Comparison of ENCODE assay signal across 10 mouse cellular contexts in genomic region chr5:143370416-143371145, GRCm38 (mm10). TPM values are rescaled to one million over a fixed set of nuclear protein-coding genes. Genes with fewer than 3 reads are reported as not detected.
DNase-seq lines count a peak whose midpoint lies in the region; ATAC-seq and TF ChIP-seq lines count a peak whose summit lies in the region.
"Had no signal": no experiment of that assay in that cellular context is flagged by ENCODE, and none has a peak within 500 bp of the region (broad histone marks: within the 10 kb centered on the region; RNA-seq: fewer than 3 reads in every experiment).

No protein-coding gene starts in this region.

- no peak for TF ChIP-seq CTCF in cerebellum, adult 2 months (IDR thresholded peaks at IDR 0.05; ENCODE audit: borderline replicate concordance, insufficient read depth, low read depth, low read length)
- no peak for TF ChIP-seq CTCF in lung, postnatal 0 days (IDR thresholded peaks at IDR 0.05)

- H3K4me3 ChIP-seq in cerebellum, adult 2 months (replicated peaks; ENCODE audit: insufficient read depth, low read depth, low read length), result peak overlapping the region; percentile 46
- H3K4me3 ChIP-seq in lung, embryonic 15.5 days, result no peak overlapping the region
- H3K4me3 ChIP-seq in lung, postnatal 0 days (ENCODE audit: low read depth, low read length), result no peak overlapping the region
- peak overlapping the region; percentile 41 for H3K4me3 ChIP-seq in hindbrain, embryonic 16.5 days (ENCODE audit: low read length)
- peak overlapping the region; percentile 13; the same call in 1 of the 2 replicates for H3K4me3 ChIP-seq in neural tube, embryonic 12.5 days

- TF ChIP-seq EP300 in lung, postnatal 0 days (IDR thresholded peaks at IDR 0.05), result no peak

- no peak for TF ChIP-seq POLR2A in cerebellum, adult 2 months (IDR thresholded peaks at IDR 0.05; ENCODE audit: borderline replicate concordance, insufficient read depth, low read length)

- H3K27ac ChIP-seq in cerebellum, adult 2 months (ENCODE audit: insufficient read depth, low read length), result no peak overlapping the region
- H3K27ac ChIP-seq in lung, embryonic 15.5 days, result no peak overlapping the region
- H3K27ac ChIP-seq in lung, postnatal 0 days (ENCODE audit: low read length), result no peak overlapping the region
- 0 out of 2 replicates have a peak overlapping the region, but pooled peaks have one; percentile 13 for H3K27ac ChIP-seq in hindbrain, embryonic 16.5 days (ENCODE audit: low read depth, low read length)
- H3K27ac ChIP-seq in neural tube, embryonic 12.5 days, result no peak overlapping the region

- no peak overlapping the region for H3K9ac ChIP-seq in lung, embryonic 15.5 days
- H3K9ac ChIP-seq in lung, postnatal 0 days (replicated peaks; ENCODE audit: low read depth), result no peak overlapping the region
- no peak overlapping the region; the same call in 1 of the 2 replicates for H3K9ac ChIP-seq in hindbrain, embryonic 16.5 days (ENCODE audit: low read depth, low read length)
- no peak overlapping the region for H3K9ac ChIP-seq in neural tube, embryonic 12.5 days

- H3K27me3 ChIP-seq in cerebellum, adult 2 months (ENCODE audit: control insufficient read depth, insufficient read depth, low read length), result no peaks in the 10 kb centered on the region
- H3K27me3 ChIP-seq in lung, embryonic 15.5 days, result peaks cover 90% of the 10 kb centered on the region
- peaks cover 32% of the 10 kb centered on the region for H3K27me3 ChIP-seq in lung, postnatal 0 days (replicated peaks; ENCODE audit: insufficient read depth, low read length)
- peaks cover 65% of the 10 kb centered on the region for H3K27me3 ChIP-seq in hindbrain, embryonic 16.5 days (replicated peaks; ENCODE audit: control insufficient read depth, insufficient read depth, low read length)
- peaks cover 90% of the 10 kb centered on the region for H3K27me3 ChIP-seq in neural tube, embryonic 12.5 days (replicated peaks)

- DNase-seq in cerebellum, adult 2 months, result peak; percentile 39 to 47
- no peak for DNase-seq in cerebellum, adult 18-20 months
- DNase-seq in lung, postnatal 0 days (ENCODE audit: low spot score), result no peak
- DNase-seq in frontal cortex, postnatal 14 days (ENCODE audit: low spot score in 2 of 2), result no peak
- no peak for DNase-seq in T-cell, adult 2 months (ENCODE audit: low spot score)
- DNase-seq: gastrocnemius, postnatal 10 days had no signal

- no peak for ATAC-seq in lung, embryonic 15.5 days (ENCODE audit: borderline replicate concordance, extremely low read depth, low FRiP score, low TSS enrichment)
- ATAC-seq in lung, postnatal 0 days, result no peak
- no peak for ATAC-seq in hindbrain, embryonic 16.5 days
- no peak for ATAC-seq in neural tube, embryonic 12.5 days (ENCODE audit: low FRiP score, low read depth)
- ATAC-seq: Patski had no signal

- no peaks in the 10 kb centered on the region for H3K36me3 ChIP-seq in lung, embryonic 15.5 days
- H3K36me3 ChIP-seq in lung, postnatal 0 days (ENCODE audit: insufficient read depth, low read length), result no peaks in the 10 kb centered on the region
- H3K36me3 ChIP-seq in hindbrain, embryonic 16.5 days (ENCODE audit: control insufficient read depth, insufficient read depth, low read length), result no peaks in the 10 kb centered on the region
- H3K36me3 ChIP-seq in neural tube, embryonic 12.5 days, result no peaks in the 10 kb centered on the region

- 3% methylated on average over 17 of the region's 17 CpGs for WGBS in cerebellum, adult 2 months
- WGBS in lung, embryonic 15.5 days, result 25% methylated on average over 17 of the region's 17 CpGs
- WGBS in lung, postnatal 0 days, result 27% methylated on average over 17 of the region's 17 CpGs
- 19% methylated on average over 17 of the region's 17 CpGs for WGBS in hindbrain, embryonic 16.5 days
- WGBS in neural tube, embryonic 12.5 days, result 26% methylated on average over 17 of the region's 17 CpGs

- peaks cover 31% of the 10 kb centered on the region for H3K4me1 ChIP-seq in cerebellum, adult 2 months (ENCODE audit: control insufficient read depth, insufficient read depth, low read length)
- H3K4me1 ChIP-seq in lung, embryonic 15.5 days, result peaks cover 14% of the 10 kb centered on the region
- H3K4me1 ChIP-seq in lung, postnatal 0 days (ENCODE audit: insufficient read depth, low read depth, low read length), result no peaks in the 10 kb centered on the region
- H3K4me1 ChIP-seq in hindbrain, embryonic 16.5 days (ENCODE audit: control insufficient read depth, insufficient read depth, low read depth, low read length), result peaks cover 17% of the 10 kb centered on the region
- H3K4me1 ChIP-seq in neural tube, embryonic 12.5 days, result peaks cover 9% of the 10 kb centered on the region

- H3K9me3 ChIP-seq in lung, embryonic 15.5 days, result no peaks in the 10 kb centered on the region
- no peaks in the 10 kb centered on the region for H3K9me3 ChIP-seq in lung, postnatal 0 days (ENCODE audit: low read length)
- no peaks in the 10 kb centered on the region for H3K9me3 ChIP-seq in hindbrain, embryonic 16.5 days (ENCODE audit: control insufficient read depth, low read length)
- H3K9me3 ChIP-seq in neural tube, embryonic 12.5 days, result no peaks in the 10 kb centered on the region

- H3K4me2 ChIP-seq in lung, embryonic 15.5 days, result peak overlapping the region; percentile 44; the same call in 1 of the 2 replicates
- no peak overlapping the region for H3K4me2 ChIP-seq in lung, postnatal 0 days (replicated peaks; ENCODE audit: low read depth, low read length)
- peak overlapping the region; percentile 70 for H3K4me2 ChIP-seq in hindbrain, embryonic 16.5 days (ENCODE audit: low read length)
- peak overlapping the region; percentile 55 for H3K4me2 ChIP-seq in neural tube, embryonic 12.5 days (replicated peaks)

RNA-seq across cellular contexts. Expression of gene Grid2ip, which starts 13.4 kb away (rescaled TPM):
- polyA plus RNA-seq in cerebellum, adult 2 months (2012; rRNA removed), result 38.5 and 52.1 TPM in 2 replicates
- polyA plus RNA-seq in lung, embryonic 15.5 days (2015; fragmentation: Nextera tagmentation; extraction: Ambion mirVana), result 0.04 and 0.07 TPM in 2 replicates
- polyA plus RNA-seq in lung, postnatal 0 days (2015; fragmentation: Nextera tagmentation; extraction: Ambion mirVana), result not detected in 2 replicates
- polyA plus RNA-seq in hindbrain, embryonic 16.5 days (2015; fragmentation: Nextera tagmentation; extraction: Ambion mirVana), result 0.42 and 0.51 TPM in 2 replicates
- 0.19 and 0.37 TPM in 2 replicates for polyA plus RNA-seq in neural tube, embryonic 12.5 days (2016; fragmentation: Nextera tagmentation; extraction: Ambion mirVana)

RNA-seq across cellular contexts. Expression of gene Kdelr2, which starts 33.1 kb away (rescaled TPM):
- polyA plus RNA-seq in cerebellum, adult 2 months (2012; rRNA removed), result 32.1 and 32.6 TPM in 2 replicates
- 329 and 337 TPM in 2 replicates for polyA plus RNA-seq in lung, embryonic 15.5 days (2015; fragmentation: Nextera tagmentation; extraction: Ambion mirVana)
- 233 and 242 TPM in 2 replicates for polyA plus RNA-seq in lung, postnatal 0 days (2015; fragmentation: Nextera tagmentation; extraction: Ambion mirVana)
- polyA plus RNA-seq in hindbrain, embryonic 16.5 days (2015; fragmentation: Nextera tagmentation; extraction: Ambion mirVana), result 123 and 138 TPM in 2 replicates
- polyA plus RNA-seq in neural tube, embryonic 12.5 days (2016; fragmentation: Nextera tagmentation; extraction: Ambion mirVana), result 164 and 183 TPM in 2 replicates

RNA-seq across cellular contexts. Expression of gene Zdhhc4, which starts 41.5 kb away (rescaled TPM):
- 68.3 and 69.7 TPM in 2 replicates for polyA plus RNA-seq in cerebellum, adult 2 months (2012; rRNA removed)
- polyA plus RNA-seq in lung, embryonic 15.5 days (2015; fragmentation: Nextera tagmentation; extraction: Ambion mirVana), result 71.9 and 73.0 TPM in 2 replicates
- 72.1 and 87.5 TPM in 2 replicates for polyA plus RNA-seq in lung, postnatal 0 days (2015; fragmentation: Nextera tagmentation; extraction: Ambion mirVana)
- 75.9 and 77.0 TPM in 2 replicates for polyA plus RNA-seq in hindbrain, embryonic 16.5 days (2015; fragmentation: Nextera tagmentation; extraction: Ambion mirVana)
- 71.5 and 82.7 TPM in 2 replicates for polyA plus RNA-seq in neural tube, embryonic 12.5 days (2016; fragmentation: Nextera tagmentation; extraction: Ambion mirVana)

RNA-seq across cellular contexts. Expression of gene E130309D02Rik, which starts 55.4 kb away (rescaled TPM):
- polyA plus RNA-seq in cerebellum, adult 2 months (2012; rRNA removed), result 17.0 and 17.8 TPM in 2 replicates
- 38.4 and 40.5 TPM in 2 replicates for polyA plus RNA-seq in lung, embryonic 15.5 days (2015; fragmentation: Nextera tagmentation; extraction: Ambion mirVana)
- 18.2 and 19.5 TPM in 2 replicates for polyA plus RNA-seq in lung, postnatal 0 days (2015; fragmentation: Nextera tagmentation; extraction: Ambion mirVana)
- 24.9 and 28.2 TPM in 2 replicates for polyA plus RNA-seq in hindbrain, embryonic 16.5 days (2015; fragmentation: Nextera tagmentation; extraction: Ambion mirVana)
- polyA plus RNA-seq in neural tube, embryonic 12.5 days (2016; fragmentation: Nextera tagmentation; extraction: Ambion mirVana), result 53.2 and 57.4 TPM in 2 replicates

Comparison
In these comparisons a context has a peak if more than half of its experiments do, and no peak if none do; other contexts are left out.
1. DNase-seq: peak in cerebellum, adult 2 months (2 of 2); none in cerebellum, adult 18-20 months (0 of 2), lung, postnatal 0 days (single experiment), frontal cortex, postnatal 14 days (0 of 2) and T-cell, adult 2 months (single experiment).
2. H3K4me3 ChIP-seq: peak in cerebellum, adult 2 months (single experiment), hindbrain, embryonic 16.5 days (single experiment) and neural tube, embryonic 12.5 days (single experiment); none in lung, embryonic 15.5 days (single experiment) and lung, postnatal 0 days (single experiment).
3. RNA of gene Grid2ip, which starts 13.4 kb away (polyA plus RNA-seq): 38.5 to 52.1 TPM in cerebellum, adult 2 months; 0.42 to 0.51 TPM in hindbrain, embryonic 16.5 days, 0.19 to 0.37 TPM in neural tube, embryonic 12.5 days, 0.04 to 0.07 TPM in lung, embryonic 15.5 days and not detected in lung, postnatal 0 days; every median in the first group is over 10 times any median in the second.